Mouse (Mus musculus) left cerebral cortex, adult 8-10 months (tissue): Measurements from ENCODE around the gene Dapk3. TPM values are rescaled to one million over a fixed set of nuclear protein-coding genes. Genes with fewer than 3 reads are reported as not detected.

Experiments
- DNase-seq, 2 experiments: peaks; one replicate each; pipeline ENCODE4 v3.0.0; 2022; ENCODE audit warnings: low spot score in 2 of 2
- total RNA-seq, 4 experiments: library from RNA; stranded (reverse); gene quantifications; 2 replicates each; pipeline ENCODE4 v1.2.4; 2022

Dapk3 gene
- total RNA-seq: 10 to 100 TPM; 65.1 to 70.9 (median 68.9) TPM

- DNase-seq: peak; percentile 94 to 99
Observed at GRCm38 (mm10) chr10:81182336-81183333, at the start of gene Dapk3. TSS of gene Dapk3 (plus strand) at chr10:81183005.

GRCm38 (mm10) chr10:81134181-81134587, 48.6 kb upstream of the Dapk3 start:
- no peak for DNase-seq

GRCm38 (mm10) chr10:81134966-81135681, 47.7 kb upstream of the Dapk3 start, which contains the start of gene Zbtb7a:
TSS of gene Zbtb7a (plus strand) at chr10:81135220.
- DNase-seq: no peak

- peak; percentile 44 to 63 for DNase-seq
Observed at GRCm38 (mm10) chr10:81135831-81136705, 46.7 kb upstream of the Dapk3 start.

GRCm38 (mm10) chr10:81136706-81137231, 46.0 kb upstream of the Dapk3 start:
- peak; percentile 66 to 80 for DNase-seq

- DNase-seq: peak; percentile 99
Observed at GRCm38 (mm10) chr10:81137252-81138130, 45.3 kb upstream of the Dapk3 start.

GRCm38 (mm10) chr10:81138131-81138782, 44.5 kb upstream of the Dapk3 start:
- no peak for DNase-seq

- no peak for DNase-seq
Observed at GRCm38 (mm10) chr10:81138821-81139528, 43.8 kb upstream of the Dapk3 start.

GRCm38 (mm10) chr10:81139529-81139846, 43.3 kb upstream of the Dapk3 start:
- DNase-seq: no peak

- DNase-seq: no peak
Observed at GRCm38 (mm10) chr10:81140005-81140404, 42.8 kb upstream of the Dapk3 start.

- DNase-seq: no peak
Observed at GRCm38 (mm10) chr10:81140717-81141454, 41.9 kb upstream of the Dapk3 start.

- no peak for DNase-seq
Observed at GRCm38 (mm10) chr10:81141455-81142210, 41.2 kb upstream of the Dapk3 start.

- no peak for DNase-seq
Observed at GRCm38 (mm10) chr10:81142551-81142981, 40.2 kb upstream of the Dapk3 start.

- DNase-seq: no peak
Observed at GRCm38 (mm10) chr10:81143157-81143633, 39.6 kb upstream of the Dapk3 start.

- no peak for DNase-seq
Observed at GRCm38 (mm10) chr10:81143845-81144437, 38.9 kb upstream of the Dapk3 start.

- DNase-seq: no peak
Observed at GRCm38 (mm10) chr10:81144667-81145066, 38.1 kb upstream of the Dapk3 start.

GRCm38 (mm10) chr10:81145307-81145706, 37.5 kb upstream of the Dapk3 start:
- no peak for DNase-seq
